Comparison of ENCODE assay signal across 13 mouse cellular contexts in genomic region chrX:143922070-143922469, GRCm38 (mm10). TPM values are rescaled to one million over a fixed set of nuclear protein-coding genes. Genes with fewer than 3 reads are reported as not detected.
"Had no signal": no experiment of that assay in that cellular context is flagged by ENCODE, and none has a peak within 500 bp of the region (broad histone marks: within the 10 kb centered on the region; RNA-seq: fewer than 3 reads in every experiment).

No protein-coding gene starts in this region.

- DNase-seq: retina, postnatal 1 day; right cerebral cortex, adult 18-20 months; right cerebral cortex, postnatal 14 days; right cerebral cortex, postnatal 25 days; right cerebral cortex, postnatal 4 days; spleen, adult 18-20 months; thymus, adult 18-20 months; thymus, adult 2 months; thymus, postnatal 14 days; thymus, postnatal 25 days; thymus, postnatal 36 days; thymus, postnatal 4 days had no signal

RNA-seq across cellular contexts. Expression of gene Dcx, which starts 11.0 kb away (rescaled TPM):
- total RNA-seq: neutrophil, adult 5-6 weeks had no signal
